Mouse (Mus musculus) frontal cortex, postnatal 25 days (tissue): ENCODE measurements around the gene Actr2.
A peak's percentile ranks its signal among the peaks of the same experiment; 100 is the strongest.
"Not testable (repeated sequence)": the region's sequence is repeated elsewhere in the genome, so short reads cannot be mapped to it uniquely, and the experiment has no call there.

Source experiments
- DNase-seq, 2 experiments: peaks; one replicate each; pipeline ENCODE4 v3.0.0; 2022; ENCODE audit warnings: low spot score in 2 of 2

The Actr2 gene

DNA sequence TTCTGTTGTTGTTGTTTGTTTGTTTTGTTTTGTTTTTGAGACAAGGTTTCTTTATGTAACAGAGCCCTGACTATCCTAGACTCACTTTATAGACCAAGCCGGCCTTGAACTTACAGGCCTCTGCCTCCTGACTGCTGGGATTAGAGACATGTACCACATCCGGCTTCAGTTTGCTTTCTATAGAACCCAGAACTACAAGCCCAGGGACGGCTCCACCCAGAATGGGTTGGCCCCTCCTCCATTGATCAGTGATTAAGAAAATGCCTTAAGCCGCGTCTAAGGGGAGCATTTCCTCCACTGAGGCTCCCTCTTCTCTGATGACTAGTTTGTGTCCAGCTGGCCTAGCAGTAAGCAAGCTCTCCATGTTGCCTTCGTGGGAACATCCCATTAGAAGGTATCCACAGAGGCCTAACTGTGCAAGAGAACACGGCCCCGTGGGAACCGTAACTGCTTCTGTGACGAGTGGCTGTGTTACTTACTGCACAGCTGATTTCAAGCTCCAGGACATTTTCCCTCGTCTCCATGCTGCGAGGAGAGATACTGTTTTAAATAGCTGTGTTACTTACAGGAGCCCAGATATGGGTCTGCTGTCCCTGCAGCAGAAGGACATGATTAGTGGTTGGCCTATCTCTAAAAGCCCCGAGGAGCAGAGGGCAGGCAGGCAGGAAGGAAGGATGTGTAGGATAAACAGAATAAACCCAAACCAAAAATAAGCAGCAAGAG lies 59.7 kb downstream of the Actr2 start:
- DNase-seq = no peak

- no peak for DNase-seq
Observed at GRCm38 (mm10) chr11:20045586-20045985, 67.1 kb downstream of the Actr2 start.

- DNase-seq = no peak
Observed at GRCm38 (mm10) chr11:20043256-20043655, 69.5 kb downstream of the Actr2 start.

DNA sequence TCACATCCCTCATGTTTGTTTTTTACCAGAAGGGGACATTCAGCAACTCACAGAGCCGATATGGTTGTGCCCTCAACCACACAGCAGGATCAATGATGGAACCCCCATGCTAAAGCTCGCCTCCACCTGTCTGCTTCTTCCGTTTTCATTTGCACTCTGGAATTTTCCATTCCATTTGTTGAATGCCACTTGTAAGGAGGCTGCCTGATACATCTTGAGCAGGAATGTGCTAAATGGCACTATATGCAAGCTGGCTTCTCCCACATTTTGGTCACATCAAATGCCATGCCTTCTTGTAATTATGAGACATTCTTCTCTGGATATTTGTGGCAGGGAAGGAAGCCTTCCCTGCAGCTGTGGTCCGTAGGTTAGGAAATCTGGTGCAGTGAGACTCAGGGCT lies 70.6 kb downstream of the Actr2 start:
- no peak for DNase-seq

GRCm38 (mm10) chr11:20041164-20041920 lies 71.4 kb downstream of the Actr2 start:
- DNase-seq = no peak

DNA sequence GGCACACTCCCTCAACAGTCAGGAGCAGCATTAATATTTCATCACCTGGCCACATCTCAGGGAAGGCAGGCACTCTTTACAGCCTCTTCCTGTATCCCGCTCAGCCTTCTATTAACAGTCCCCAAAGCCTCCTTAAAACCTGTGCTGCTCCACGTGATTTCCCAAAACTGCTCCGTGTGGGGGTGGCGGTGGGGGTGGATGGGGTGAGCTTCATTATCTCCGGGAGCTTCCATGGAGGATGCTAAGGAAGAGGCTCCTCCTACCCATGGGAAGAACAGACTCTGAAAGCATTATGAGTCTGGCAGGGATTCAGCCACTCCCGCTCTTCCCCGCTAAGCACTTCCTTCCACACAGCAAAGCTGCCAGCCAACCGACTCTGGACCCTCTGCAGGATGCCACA lies 74.0 kb downstream of the Actr2 start:
- peak in 1 of 2 experiments; percentile 45 for DNase-seq

GRCm38 (mm10) chr11:20037739-20038138 lies 75.0 kb downstream of the Actr2 start:
- DNase-seq = no peak

- no peak for DNase-seq
Observed at GRCm38 (mm10) chr11:20035972-20036371, 76.7 kb downstream of the Actr2 start.

DNA sequence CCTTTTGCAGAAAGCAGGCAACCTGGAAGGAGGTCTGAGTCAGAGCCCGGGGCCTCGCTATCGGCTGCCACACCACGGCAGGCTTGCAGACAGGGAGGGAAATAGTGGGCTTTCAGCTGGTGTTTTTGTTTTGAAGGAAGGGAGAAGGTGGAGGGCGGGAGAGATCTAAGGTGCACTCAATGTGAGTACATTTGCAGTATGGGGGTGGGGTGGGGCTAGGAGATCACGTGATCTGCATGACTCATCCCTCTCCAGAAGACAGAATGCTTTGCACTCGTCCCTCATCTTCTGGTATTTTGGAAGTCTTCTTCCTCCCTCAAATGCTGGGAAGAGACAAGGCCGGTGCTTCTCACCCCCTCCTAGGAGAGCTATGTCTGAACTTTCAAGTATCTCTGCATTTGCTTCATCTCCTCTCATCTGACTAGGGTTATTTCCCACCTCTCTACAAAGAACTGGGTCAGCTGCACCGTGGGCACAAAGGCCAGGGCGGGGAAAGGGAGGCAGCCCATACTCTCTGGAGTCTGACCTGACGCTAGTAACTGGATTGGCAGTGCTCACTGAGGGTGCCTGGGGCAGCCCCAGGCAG lies 77.3 kb downstream of the Actr2 start:
- DNase-seq = no peak

DNA sequence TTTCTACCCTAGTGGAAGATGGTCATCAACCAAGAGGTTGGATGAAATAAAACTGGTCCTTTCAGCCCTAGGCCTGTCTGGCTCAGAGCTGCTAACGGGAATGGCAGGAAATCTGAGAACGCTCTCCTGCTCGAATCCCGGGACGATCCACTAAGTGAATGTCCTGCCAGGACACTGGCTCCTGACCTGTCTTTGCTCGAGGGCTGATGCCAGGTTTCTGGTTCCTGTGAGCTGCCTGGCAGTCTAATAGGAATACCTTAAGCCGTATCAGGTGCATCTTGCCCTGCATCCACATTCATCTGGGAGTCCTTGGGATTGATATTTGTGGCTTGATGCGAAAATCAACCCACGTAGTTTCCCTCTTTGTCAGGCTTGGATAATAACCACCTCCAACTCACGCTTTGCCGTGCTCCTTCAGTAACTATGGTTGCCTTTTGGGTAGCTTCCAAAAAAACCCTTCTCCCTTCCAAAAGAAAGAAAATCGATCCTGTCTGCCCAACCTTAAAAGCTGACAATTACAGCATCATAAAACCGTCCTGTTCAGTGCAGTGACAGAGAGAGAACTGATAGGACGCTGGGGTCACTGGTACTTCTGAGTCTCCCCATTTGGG lies 78.3 kb downstream of the Actr2 start:
- no peak for DNase-seq

DNA sequence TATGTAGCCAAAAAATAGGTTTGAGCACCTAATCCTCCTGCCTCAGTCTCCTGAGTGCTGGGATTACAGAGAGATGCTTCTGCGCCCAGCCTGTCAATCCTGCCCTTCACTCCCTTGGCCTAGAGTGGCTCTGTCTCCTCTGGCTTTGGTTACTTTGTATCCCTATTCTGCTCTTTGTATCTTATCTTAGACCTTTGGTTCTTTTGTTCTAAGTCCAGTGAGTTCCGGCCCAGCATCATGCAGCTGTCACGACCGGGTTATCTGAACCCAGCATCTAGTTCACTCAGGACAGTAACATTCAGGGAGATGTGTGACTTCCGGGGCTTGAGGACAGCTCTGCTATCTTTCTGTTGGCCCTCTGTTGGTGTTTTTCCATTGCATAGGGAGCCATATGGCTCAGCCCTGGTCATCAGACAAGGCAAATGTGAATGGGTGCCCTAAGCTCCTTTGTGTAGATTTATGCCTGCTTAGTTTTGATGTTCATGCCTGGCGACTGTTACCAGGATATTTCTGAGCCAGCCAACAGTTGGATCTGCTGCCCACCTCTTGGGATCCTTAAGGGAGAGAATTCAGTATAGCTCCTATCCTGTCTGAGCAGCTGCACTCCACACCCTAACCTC lies 79.1 kb downstream of the Actr2 start:
- no peak for DNase-seq

DNA sequence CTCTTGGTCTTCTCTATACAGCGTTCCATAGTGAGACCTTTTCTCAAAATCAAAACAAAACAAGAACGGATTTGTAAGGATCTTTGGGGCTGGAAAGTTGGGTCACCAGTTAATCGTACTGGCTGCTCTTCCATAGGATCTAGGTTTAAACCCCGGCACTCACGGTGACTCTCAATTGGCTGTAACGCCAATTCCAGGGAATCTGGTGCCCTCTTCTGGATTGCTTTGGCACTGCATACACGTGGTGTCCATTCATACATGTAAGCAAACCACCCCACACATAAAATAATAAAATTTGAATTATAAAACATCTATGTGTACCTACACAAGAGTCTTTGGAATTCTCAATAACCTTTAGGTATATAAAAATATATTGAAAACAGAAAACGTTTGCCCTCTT lies 81.2 kb downstream of the Actr2 start:
- no peak for DNase-seq

DNA sequence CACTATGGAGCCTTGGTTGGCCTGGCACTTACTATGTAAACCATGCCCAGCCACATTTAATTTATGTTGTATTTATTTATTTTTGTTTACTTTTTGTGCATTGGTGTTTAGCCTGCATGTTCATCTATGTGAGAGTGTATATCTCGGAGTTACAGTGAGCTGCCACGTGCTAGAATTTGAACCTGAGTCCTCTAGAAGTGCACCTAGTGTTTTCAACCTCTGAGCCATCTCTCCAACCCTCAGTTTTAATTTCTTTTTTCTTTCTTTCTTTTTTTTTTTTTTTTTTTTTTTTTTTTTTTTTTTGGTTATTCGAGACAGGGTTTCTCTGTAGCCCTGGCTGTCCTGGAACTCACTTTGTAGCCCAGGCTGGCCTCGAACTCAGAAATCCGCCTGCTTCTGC lies 81.7 kb downstream of the Actr2 start:
- DNase-seq = not testable (repeated sequence)

- DNase-seq = no peak
Observed at GRCm38 (mm10) chr11:20029014-20029413, 83.7 kb downstream of the Actr2 start.

GRCm38 (mm10) chr11:20028396-20028795 lies 84.3 kb downstream of the Actr2 start:
- DNase-seq = no peak

DNA sequence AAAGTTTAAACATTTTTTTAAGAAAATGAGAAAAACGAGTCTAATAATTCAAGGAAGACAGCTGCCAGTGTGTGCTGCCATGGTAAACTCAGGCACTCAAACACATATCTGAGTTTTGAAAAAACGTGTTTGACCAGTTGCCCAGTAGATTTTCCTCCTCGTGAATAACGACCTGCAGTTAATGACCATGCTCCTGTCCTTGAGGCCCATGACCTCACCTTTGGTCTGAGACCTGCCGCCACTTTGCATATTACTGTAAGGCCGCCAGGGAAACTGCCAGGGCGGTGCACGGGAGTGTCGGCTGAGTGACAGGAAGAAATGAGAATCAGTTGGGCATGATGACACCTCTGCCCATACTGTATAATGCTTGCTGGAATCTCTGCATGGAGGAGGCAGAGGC lies 85.0 kb downstream of the Actr2 start:
- DNase-seq = no peak

GRCm38 (mm10) chr11:20025899-20026298 lies 86.8 kb downstream of the Actr2 start:
- DNase-seq = no peak

GRCm38 (mm10) chr11:20022911-20023482 lies 89.7 kb downstream of the Actr2 start:
- no peak for DNase-seq

DNA sequence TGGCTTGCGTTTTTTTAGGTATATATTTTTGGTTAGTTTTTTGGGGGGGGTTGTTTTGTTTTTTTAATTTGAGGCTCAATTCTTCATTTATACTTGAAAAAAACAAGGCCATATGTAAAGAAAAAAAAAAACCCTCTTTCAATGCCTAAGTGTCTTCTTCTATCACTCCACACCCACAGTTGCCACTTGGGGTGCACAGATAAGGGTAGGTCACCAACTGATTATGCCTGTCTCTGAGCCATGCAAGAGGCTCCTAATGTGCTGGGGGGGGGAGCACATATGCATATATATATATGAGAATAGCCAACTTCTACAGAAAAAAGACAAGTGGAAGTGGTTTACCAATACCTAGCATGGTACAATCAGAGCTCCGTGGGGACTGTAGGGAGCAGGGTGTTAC lies 90.3 kb downstream of the Actr2 start:
- no peak for DNase-seq

- no peak for DNase-seq
Observed at GRCm38 (mm10) chr11:20020720-20021119, 92.0 kb downstream of the Actr2 start.

- no peak for DNase-seq
Observed at GRCm38 (mm10) chr11:20018905-20019304, 93.8 kb downstream of the Actr2 start.

DNA sequence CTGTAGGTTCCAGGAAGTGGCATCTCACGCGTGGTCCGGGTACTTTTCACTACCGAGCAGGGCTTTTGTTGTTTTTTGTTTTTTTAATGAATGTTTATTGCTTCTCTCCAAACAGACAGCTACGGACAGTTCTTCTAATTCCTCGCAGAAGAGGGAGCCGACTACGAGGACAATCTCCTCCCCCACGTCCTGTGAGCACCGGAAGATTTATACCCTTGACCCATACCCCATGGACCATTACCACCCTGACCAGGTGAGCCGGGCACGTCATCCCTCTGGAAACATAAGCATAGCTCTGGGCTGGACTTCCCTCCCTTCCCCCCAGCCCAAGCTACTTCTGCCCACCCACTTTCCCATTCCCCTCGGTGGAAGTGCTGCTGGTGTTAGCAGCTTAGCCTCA lies 94.8 kb downstream of the Actr2 start:
- no peak for DNase-seq
